Mouse (Mus musculus) brain, embryonic 14.5 days (tissue): ENCODE data around the gene Zfp558. TPM values are rescaled to one million over a fixed set of nuclear protein-coding genes. Genes with fewer than 3 reads are reported as not detected.
A peak's percentile ranks its signal among the peaks of the same experiment; 100 is the strongest.
"Not testable (repeated sequence)": the region's sequence is repeated elsewhere in the genome, so short reads cannot be mapped to it uniquely, and the experiment has no call there.

Experiments used
- DNase-seq: peaks from one replicate; pipeline ENCODE4 v3.0.0-alpha.2; 2011; ENCODE audit warnings: low read depth
- CTCF ChIP-seq: fragments of 200-500 bp; IDR thresholded peaks from 2 replicates; pipeline ENCODE4 v1.5.1; 2012; ENCODE audit warnings: inconsistent platforms, mild to moderate bottlenecking, moderate library complexity, borderline replicate concordance; ENCODE audit not compliant: insufficient read depth, insufficient read length; ENCODE audit errors: extremely low read depth
- POLR2A ChIP-seq: fragments of 200-500 bp; IDR thresholded peaks from 2 replicates; pipeline ENCODE4 v1.6.1; 2012; ENCODE audit warnings: mild to moderate bottlenecking, inconsistent platforms, borderline replicate concordance; ENCODE audit not compliant: poor library complexity, insufficient read depth, insufficient read length, severe bottlenecking; ENCODE audit errors: extremely low read depth
- polyA plus RNA-seq: library from polyadenylated mRNA; depleted of rRNA; stranded (reverse); fragments of >200 nt; gene quantifications from 2 replicates; pipeline ENCODE4 v1.2.3, GENCODE M21; 2012; rRNA removed

Gene Zfp558
- polyA plus RNA-seq: 27.9 and 32.1 TPM in 2 replicates

DNA sequence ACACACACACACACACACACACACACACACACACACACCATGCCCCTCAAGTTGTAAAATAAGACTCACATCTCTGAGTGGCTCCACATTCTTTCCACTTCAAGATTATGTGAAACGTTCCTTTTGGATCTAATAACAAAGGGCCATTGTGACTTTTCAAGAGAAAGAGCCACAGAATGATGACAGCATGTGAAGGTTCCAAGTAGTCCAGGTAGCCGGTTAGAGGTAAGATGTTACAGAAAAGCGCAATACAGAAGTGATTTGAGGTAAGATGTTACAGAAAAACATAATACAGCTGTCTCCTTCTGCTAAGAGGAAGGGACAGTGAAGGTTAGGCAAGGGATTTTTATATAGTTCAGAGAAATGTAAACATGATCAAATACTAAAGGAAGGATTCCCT is at the start of gene Zfp558, which contains the start of gene Mbd3l1:
TSS of gene Zfp558 (minus strand) at position 101 of the 400 bp plus-strand sequence.
TSS of gene Mbd3l1 (plus strand) at position 192 of the 400 bp plus-strand sequence.
- TF ChIP-seq POLR2A (no peak), CTCF (no peak)

DNA sequence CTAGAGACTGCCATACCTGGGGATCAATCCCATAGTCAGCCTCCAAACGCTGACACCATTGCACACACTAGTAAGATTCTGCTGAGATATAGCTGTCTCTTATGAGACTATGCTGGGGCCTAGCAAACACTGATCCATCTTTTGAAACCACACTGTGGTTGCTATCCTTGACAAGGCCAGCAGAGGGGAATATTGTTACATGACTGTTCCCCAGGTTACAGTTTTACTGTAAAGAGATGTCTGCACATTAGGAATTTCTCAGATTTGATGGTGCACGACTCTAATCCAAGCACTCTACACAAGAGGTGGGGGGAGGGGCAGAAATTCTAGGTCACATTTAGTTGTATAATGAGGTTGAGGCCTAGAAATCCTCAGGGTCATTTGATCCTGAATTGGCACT is 30.0 kb upstream of the Zfp558 start:
- DNase-seq: peak; percentile 9
- peak; percentile 14; the same call in 1 of the 2 replicates for TF ChIP-seq CTCF
- no peak for TF ChIP-seq POLR2A

More for the DNA sequence above, at the start of gene Zfp558, which contains the start of gene Mbd3l1:
- no peak for DNase-seq

DNA sequence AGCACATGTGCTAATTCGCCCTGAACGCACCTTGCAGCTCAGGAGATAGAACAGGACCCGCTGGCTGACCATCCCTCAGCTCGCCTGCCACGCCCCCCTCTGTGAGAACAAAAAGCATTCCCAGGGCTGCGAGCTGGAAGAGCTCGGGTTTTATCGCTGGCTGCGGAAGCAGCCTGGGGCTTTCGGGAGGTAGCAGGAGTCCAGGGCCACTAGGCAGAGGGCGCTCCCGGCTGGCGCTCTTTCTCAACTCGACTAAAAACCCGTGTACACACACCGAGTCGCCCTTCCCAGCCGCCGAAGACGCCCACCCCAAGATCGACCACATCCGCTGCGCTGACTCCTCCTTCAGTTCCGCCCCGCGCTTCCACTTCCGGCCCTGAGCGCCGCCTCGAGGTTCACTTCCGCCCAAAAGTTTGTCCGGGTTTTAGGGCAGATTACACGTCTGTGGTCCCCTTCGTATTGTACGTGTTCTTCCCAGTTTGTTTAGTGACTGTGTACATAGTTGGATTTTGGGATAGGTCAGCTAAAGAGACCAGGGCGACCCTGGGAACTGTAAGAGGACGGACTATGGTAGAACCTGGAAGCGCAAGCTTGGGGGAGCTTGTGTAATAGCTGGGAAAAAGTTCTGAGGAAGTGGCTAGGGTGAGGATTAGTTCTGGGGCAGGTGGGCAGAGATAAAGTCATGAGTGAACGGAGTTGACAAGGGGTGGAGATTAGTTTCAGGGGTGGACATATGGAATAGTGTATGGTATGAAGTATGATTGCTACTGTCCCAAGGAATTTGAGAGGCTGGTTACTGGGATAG is 4.5 kb downstream of the Zfp558 start:
- peak; percentile 95 for DNase-seq
- peak; percentile 75; the same call in 1 of the 2 replicates for TF ChIP-seq POLR2A
- TF ChIP-seq CTCF: no peak

DNA sequence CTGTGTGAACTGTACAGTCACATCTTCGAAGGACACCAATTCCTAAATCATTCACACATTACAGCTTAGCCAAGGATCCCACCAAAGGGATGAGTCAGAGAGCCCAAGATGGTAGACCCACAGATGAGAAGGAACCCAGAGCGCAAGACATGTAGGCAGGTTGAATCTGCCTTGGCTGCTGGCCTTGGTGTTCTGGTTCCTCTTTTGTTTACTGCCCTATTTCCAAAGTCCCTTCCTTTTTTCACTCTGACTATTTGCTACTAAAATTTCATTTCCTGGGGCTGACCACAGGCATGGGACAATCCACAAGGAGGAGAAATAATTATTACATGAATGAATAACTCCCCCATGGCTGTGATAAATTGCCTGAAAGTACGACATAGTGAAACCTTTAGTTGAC is 10.1 kb downstream of the Zfp558 start:
- no peak for DNase-seq
- TF ChIP-seq CTCF: no peak
- no peak for TF ChIP-seq POLR2A

DNA sequence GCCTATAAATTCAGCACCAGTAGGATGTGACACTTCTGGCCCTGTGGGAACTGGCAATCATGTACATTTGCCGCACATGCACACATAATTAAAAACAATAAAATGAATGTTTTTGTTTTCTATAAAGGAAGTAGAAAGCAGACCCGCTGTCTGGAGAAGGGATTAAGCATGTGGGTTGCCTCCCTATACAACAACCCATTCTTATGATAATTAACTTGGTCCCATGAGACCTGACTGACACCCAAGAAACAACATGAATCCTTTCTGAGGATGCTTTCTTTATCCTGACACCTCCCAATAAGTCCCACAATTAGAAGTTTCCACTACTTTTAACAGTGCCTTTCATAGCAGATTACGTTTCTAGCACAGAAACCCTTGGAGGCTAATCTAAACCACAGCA is 10.7 kb downstream of the Zfp558 start:
- TF ChIP-seq CTCF (no peak), POLR2A (no peak)
- peak; percentile 48 for DNase-seq

DNA sequence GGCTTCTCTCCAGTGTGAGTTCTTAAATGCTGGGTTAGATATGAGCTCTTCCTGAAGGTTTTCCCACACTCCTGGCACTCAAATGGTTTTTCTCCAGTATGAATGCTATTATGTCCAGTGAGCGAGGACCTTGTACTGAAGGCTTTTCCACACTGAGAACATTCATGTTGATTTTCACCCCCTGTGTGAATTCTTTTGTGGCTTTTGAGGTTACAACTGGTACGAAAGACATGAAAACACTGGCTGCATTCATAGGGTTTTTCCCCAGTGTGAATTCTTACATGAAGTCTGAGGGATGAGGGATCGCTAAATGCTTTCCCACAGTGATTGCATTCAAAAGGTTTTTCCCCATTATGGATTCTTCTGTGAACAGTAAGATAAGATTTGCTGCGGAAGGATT is 21.5 kb downstream of the Zfp558 start:
- DNase-seq: no peak
- TF ChIP-seq CTCF (no peak), POLR2A (no peak)

DNA sequence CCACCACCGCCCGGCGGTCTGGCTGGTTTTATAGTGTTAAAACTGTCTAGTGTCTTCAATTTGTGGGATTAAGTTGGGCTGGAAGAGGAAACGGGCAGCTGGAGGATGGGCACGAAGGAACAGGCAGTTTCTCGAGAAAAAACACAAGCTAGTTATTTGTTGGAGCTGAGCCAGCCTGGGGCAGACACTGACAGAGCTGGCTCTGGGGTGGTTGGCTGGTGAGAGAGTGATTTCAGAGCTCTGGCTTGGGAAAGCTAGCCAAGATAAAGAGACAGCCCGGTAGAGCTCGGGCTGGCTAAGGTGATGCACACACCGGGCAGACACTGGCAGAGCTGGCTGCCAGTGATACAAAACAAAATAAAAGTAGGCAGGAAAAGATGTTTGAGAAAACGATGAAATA is 46.4 kb downstream of the Zfp558 start:
- peak; percentile 56 for DNase-seq
- TF ChIP-seq CTCF (no peak), POLR2A (no peak)

DNA sequence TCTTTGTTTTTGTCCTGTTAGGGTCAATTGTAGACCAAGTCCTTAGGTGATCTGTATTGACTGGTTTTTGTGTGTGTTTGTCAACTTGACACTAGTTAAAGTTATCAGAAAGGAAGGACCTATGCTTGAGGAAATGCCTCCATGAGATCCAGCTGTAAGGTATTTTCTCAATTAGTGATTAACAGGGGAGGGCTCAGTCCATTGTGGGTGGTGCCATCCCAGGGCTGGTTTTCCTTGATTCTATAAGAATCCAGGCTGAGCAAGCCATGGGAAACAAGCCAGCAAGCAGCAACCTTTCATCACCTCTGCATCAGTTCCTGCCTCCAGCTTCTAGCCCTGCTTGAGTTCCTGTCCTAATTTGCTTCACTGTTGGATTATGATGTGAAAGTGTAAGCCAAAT is 47.7 kb downstream of the Zfp558 start, which contains the start of gene Mbd3l2:
TSS of gene Mbd3l2 (plus strand) at position 301 of the 400 bp plus-strand sequence.
- TF ChIP-seq CTCF (no peak), POLR2A (no peak)

DNA sequence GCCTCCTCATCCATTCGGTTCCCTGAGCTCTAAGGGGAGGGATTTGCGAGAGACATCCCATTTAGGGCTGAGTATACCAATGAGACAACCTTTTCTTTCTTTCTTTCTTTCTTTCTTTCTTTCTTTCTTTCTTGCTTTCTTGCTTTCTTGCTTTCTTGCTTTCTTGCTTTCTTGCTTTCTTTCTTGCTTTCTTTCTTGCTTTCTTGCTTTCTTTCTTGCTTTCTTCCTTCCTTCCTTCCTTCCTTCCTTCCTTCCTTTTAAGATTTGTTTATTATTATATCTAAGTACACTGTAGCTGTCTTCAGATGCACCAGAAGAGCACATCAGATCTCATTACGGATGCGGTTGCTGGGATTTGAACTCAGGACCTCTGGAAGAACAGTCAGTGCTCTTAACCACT is 65.7 kb downstream of the Zfp558 start:
- not testable (repeated sequence) for DNase-seq

More for the DNA sequence above, 47.7 kb downstream of the Zfp558 start, which contains the start of gene Mbd3l2:
- no peak for DNase-seq

Other genes with a start within 250 kb of the Zfp558 start
- gene Chordc1, start 186.1 kb downstream of the Zfp558 start, polyA plus RNA-seq: 54.3 and 56.9 TPM in 2 replicates
- gene Naalad2, start 75.3 kb downstream of the Zfp558 start, polyA plus RNA-seq: 1.3 and 1.5 TPM in 2 replicates
- not detected in 2 replicates for gene Ubtfl1, start 73.8 kb downstream of the Zfp558 start, polyA plus RNA-seq
- not detected in 2 replicates for gene Mbd3l2, start 47.6 kb downstream of the Zfp558 start, polyA plus RNA-seq
- gene Mbd3l1, start 91 bp upstream of the Zfp558 start, polyA plus RNA-seq: not detected in 2 replicates
- gene Muc16, start 196.3 kb upstream of the Zfp558 start, polyA plus RNA-seq: not detected in 2 replicates